Mouse (Mus musculus) left cerebral cortex, adult 9 months (tissue): Measurements from ENCODE around the gene Cldn9.

Experiments
- DNase-seq, 2 experiments: peaks; one replicate each; pipeline ENCODE4 v3.0.0; 2022; ENCODE audit warnings: low spot score in 2 of 2

Gene Cldn9

DNA sequence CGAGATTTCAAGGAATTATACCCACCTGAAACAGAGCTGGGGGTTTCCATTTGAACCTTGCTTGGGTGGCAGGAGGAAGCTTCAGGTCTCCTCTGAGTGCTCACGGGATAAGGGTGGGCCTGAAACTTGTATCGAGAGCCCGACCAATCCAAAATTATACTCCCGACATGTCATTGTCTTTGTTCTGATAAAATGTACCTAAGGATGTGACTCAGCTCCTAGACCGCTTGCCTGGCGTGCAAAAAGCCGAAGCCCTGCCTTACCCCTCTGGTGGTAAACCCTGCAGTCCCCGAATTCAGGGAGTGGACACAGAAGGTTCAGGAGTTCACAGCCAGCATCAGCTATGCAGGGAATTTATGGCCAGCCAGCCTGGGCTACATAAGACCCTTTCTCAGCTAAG, 3.5 kb downstream of the Cldn9 start:
- no peak for DNase-seq

DNA sequence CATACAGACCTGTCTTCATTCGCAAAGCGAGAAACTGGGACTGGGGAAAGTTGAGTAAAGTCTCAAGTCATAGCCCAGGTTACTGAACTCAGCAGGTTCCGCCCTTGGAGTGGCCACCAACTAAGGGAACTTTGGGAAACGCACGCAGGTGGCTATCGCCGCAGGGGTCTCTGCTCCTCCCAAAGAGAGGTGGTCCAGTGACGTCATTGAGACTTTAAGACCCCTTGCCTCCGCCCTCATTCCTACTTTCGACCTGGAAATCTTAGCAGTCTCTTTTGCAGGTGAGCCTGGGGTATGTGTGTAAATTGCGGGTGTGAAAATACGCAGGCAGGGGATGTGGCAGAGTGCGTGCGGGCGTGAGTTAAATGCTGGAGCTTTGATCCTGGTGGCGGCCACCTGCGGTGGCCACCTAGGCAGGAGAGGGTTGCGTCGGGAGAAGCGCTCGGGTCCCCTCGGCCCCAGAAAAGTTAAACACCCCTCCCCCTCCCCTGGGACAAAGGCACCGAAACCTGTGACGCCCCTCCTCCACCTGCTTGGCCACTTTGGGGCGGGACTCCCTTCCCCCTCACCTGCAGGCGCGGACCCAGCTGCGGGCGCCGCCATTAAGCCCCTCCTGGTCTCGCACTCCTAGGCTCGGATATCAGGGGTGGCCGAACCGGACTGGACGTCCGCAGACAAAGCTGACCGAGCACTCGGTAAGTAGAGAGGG, 4.5 kb downstream of the Cldn9 start, which contains the start of gene Cldn6:
Cldn6 (plus strand) TSS at position 123 of the 709 bp plus-strand sequence.
- no peak for DNase-seq

DNA sequence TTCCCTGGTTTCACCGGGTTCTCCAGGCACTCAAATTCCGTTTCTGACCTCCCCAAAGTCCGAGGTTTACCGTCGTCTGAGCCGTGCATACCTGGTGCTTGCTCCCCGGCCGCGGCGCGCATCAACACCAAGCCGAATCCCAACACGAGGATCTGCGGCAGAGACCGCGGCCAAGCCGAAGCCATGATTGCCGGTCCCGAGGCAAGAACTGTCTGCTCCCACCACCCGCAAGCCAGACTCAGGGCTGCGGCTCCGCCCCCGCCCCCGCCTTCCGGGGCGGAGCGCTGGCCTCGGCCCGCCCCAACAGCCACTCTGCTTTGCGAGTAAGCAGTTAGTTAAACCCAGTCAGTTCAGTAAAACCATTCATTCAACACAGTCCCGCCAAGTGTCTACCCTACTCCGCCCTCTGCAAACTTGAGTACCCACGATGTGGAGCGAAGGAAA, 6.6 kb downstream of the Cldn9 start, which contains the start of gene Tnfrsf12a:
Tnfrsf12a (minus strand) TSS at position 233 of the 444 bp plus-strand sequence.
- peak in 1 of 2 experiments; percentile 72 for DNase-seq

DNA sequence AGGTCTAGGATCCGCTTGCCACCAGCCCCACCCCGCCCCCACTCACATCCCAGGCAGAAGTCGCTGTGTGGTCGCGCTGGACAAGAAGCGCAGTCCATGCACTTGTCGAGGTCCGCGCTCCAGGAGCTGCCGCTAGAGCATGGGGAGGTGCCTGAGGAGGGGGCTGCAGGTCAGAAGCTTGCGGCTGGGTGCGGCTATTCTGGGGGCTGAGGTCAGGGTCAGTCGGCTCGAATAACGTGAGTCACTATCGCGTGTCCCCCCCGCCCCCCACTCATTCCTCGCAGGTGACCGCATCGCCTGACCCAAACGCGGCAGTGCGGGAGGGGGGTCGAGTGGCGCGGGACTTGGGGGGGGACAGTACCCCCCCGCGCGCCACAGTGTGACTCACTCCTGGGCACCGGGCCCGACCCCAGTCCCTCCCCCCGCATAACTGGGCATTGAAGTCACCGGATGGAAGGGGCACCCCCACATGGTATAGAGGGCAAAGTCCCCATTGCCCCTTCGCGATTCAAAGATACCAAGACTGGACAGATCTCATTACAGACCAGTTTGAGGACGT, 7.3 kb downstream of the Cldn9 start:
- no peak for DNase-seq

DNA sequence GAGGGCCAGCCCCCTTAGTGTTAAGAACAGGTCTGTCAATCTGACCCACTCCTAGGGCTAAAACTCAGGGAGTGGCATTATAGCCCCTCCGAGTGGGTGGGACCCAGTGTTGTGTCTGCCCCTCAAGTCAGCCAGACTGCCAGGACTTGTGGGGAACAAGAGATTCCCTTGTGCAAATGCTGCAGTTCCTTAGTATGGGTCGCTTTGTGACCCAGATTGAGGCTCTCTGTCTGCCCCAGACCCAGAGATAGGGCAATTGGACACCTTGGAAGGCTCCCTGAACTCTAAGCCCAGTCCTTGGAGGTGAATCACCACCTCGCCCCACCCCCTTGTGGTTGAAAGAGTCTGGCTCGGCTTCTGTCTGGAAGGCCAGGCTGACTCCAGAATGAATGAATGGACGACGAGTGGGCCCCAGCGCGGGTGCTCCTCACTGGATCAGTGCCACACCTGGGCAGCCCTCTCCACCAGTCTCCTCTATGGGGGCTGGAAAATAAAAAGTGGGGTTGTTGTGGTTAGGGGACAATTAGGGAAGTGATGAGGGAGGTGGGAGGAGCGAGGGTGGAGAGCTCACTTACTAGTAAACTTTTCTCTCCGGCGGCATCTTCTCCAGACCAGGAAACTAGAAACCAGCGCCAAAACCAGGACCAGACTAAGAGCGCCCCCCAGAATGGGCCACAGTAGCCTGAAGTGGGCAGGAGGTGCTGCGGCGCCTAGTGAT, 8.1 kb downstream of the Cldn9 start:
- no peak for DNase-seq

DNA sequence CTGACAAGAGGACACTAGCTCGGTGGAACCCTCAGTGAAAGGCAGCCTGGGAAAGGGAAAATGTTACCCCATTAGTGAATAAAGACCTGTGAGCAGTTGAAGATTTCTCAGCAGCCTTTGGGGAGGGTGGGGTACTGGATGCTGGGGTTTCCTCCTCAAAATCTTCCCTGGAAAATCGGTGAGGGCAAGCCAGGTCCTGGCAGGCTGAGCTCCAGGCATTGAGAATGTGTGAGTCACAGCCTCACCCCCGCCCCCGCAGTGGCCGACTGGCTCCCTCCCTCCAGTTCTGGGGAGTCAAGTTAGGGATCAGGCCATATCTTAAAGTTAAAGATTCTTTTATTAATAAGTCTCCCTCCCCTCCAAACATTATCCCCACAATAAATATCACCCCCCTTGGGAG, 8.7 kb downstream of the Cldn9 start:
- DNase-seq: no peak

DNA sequence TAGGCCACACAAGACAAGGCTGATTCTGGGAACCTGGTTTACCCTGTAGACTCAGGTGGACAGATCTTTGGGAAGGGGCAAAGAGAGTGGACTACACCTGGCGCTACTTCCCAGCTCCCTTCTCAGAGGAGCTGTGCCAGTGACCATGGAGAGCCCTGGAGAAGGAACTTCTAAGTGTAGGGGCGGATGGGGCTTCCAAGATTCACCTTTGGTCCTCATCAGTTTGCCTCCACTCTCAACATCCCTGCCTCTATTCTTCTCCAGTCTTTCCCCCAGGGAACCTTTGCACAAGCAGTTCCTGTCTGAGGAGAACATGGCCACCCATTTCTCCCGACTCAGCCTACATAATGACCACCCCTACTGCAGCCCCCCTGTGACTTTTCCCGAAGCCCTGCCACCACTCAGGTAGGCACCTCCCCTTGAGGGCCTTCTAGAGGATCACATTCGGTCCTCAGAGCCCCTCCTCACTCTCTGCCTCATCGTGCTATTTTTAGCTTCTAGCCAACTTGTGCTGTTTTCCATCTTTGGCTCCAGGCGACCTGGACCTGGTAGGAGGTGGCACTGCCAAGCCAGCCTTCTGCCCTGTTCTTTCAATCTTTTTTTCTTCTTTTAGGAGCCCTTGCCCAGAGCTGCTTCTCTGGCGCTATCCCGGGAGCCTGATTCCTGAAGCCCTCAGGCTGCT, 9.4 kb downstream of the Cldn9 start:
- DNase-seq: no peak

DNA sequence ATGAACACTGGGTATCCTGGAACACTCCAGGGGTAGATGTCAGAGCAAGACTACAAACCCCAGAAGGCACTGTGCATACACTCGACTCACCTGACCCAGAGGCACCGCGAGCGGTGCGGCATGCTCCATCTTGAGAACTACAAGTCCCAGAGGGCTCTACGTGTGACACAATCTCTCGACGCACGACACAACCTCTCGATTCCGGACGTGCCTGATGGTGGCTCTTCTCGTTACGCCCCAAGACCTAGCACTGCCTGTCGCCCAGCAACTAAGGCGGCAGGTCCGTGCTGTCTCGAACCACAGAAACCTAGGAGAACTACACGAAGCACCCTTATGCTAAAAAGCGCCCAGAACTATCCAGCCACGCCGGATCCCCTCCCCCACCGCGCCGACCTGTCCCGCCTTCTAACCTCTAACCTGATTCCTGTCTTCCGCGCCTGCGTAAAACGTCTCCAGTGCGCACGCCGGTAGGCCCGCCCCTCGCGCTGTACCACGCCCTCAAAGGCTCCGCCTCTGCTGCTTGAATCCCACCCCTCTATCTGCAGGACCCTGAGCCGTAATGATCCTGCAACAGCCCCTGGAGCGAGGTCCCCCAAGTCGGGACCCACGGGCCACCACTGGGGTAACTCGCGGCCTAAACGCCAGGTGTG, 10.3 kb downstream of the Cldn9 start, which contains the start of the genes Hcfc1r1 and Thoc6:
Hcfc1r1 (plus strand) TSS at position 173 of the 650 bp plus-strand sequence.
Thoc6 (minus strand) TSS at position 459 of the 650 bp plus-strand sequence.
- DNase-seq: peak; percentile 94 to 95

DNA sequence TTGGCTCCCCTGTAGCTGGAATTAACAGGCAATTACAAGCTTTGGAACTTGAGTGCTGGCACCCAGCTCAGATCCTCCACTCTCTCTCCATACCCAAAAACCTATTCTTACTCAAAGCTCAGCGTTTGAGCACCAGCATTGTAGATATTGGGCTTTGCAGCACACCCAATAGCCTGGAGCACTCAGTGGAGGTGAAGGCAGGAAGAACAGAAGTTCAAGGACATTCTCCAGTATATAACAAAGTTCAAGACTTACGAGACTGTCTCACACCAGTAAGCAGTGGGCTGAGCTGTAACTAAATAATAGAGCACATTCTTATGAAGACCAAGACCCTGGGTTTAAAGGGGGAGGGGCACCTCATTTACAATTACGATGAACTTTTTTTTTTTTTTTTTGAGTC, 11.1 kb downstream of the Cldn9 start:
- DNase-seq: no peak

DNA sequence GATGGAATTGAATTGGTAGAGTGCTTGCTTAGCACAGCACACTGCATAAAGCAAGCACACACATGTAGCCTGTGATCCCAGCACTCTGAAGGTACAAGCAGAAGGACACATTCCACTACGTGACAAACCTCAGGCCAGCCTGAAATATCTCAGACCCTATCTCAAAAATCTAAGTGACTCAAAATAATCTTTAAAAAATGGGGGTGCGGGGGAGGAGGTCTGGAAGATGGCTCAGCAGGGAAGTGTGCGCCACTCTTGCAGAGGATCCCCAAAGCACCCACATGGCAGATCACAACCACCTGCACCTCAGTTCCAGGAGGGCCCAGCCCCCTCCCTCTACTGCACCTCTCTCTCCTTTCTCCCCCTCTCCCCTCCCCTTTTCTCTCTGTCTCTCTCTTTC, 12.3 kb downstream of the Cldn9 start:
- DNase-seq: no peak

DNA sequence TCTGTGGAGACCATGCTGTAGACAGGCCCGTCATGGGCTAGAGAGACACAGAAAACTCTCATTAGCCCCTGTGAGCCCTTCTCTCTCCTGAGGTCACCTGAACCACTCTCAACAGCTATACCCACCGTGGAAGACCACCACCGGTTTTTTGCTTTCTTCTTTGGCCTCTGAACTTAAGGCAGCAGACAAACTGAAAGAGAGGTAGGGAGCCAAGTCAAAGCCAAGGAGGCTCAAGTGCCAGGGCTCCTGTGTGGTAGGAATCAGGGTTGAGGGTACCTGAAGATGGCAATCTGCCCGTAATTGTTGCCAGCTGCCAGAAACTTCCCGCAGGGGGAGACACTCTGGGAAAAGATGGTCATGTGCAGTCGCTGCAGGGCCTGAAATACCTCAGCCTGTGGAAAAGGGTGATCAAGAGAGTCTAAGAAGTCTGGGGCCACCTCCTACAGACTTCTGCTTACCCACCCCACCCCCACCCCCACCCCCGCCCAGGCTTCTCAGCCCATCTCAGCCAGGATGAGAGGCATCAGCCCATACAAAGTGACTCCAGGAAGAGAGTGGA, 13.2 kb downstream of the Cldn9 start:
- DNase-seq: no peak

DNA sequence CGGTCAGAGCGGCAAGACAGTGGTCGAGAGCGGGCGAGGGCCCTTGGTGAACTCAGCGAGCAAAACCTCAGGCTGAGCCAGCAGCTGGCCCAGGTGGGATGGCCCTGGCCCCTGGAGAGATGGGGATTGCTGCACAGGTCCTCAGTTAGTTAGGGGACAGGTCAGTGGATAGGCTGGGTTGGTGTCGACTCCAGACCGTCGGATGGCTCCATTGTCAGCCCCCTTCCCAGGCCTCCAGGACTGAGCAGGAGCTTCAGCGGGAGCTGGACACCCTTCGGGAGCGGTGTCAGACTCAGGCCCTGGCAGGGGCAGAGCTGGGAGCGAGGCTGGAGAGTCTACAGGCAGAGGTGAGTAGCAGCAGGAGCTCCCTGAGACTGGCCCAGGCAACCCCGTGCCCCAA, 18.3 kb downstream of the Cldn9 start:
- DNase-seq: no peak

DNA sequence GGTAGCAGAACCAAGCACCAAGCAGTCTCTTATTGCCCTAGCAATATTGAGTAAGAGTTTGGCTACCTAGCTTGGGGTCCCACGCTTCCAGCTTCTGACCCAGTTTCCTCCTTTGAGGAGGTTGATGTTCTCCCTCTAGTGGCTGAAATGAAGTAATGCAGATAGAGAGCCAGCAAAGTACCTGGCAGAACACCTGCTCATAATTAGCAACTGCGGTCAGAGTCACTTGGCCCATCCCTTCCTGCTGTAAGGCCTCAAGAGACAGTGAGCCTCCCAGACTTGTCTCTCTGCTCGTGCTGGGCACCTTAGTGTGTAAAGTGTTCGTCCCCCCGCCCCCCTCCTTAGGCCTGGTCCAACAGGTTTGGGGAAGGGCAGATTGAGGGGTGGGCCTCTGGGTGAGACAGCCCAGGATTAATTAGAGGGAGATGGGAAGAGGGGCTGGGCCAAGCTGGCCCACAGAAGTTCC, 19.2 kb downstream of the Cldn9 start:
- no peak for DNase-seq

DNA sequence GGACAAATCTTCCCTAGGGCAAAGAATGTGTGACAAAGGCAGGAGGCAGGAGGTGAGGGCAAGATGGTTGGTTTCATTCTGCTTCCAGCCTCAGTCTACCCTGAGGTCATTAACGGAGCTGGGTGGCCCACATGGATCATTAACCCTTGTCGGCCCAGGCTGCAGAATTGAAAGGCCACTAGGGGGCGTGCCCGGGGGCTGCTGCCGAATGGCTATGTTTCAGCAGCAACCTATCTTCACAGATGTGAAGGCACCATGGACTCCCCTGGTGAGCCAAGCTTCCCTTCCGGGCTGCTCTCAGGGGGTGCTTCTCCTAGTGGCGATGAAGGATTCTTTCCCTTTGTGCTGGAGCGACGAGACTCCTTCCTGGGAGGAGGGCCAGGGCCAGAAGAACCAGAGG, 22.3 kb downstream of the Cldn9 start:
- no peak for DNase-seq

DNA sequence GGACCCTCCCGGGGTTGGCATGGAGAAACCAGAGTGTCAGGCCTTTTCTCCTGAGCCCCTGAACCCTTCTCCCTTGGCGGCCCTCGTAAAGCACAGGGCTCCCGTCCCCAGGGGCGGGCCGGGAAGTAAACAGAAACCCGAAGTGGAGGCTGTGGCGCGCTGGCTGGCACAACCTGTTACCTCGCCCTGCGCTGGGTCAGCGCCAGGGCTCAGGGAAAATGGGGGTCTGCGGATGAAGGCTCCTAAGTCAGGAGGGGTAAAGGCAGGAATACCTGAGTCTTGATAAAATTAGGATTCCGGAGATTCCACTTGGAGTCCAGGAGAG, 23.0 kb downstream of the Cldn9 start:
- DNase-seq: no peak

DNA sequence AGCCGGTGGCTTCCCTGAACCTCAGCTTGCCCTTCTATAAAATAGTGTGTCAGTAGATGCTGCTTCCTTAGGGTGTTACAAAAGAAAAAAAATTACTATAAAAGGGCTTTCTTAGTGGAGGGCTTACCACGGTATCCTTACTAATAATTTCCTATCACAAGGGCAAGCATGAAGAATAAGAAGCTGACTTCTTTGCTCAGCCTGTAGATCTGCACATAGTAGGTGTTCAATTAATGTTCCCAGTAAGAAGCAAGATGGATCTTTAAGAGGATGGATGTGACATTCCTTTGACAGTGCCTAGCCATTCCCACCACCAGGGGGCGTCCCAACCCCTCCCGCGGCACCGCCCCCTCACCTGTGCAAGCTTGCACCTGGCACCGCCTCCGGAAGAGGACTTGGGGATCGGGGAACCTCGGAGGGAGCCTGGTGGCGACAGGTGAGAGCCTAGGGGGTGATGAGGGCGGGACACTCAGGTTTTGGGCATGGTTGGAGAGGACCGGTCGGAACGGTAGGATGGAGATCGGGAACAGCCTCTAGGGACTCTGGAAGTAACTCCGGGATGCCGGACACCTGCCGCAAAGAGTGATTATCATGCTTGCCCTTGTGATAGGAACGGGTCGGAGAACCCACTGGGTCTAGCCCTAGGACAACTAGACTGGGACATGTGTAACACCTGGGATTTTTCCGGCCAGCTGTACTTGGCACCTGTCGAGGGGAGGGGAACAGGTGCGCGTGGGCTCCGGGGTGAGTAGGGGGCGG, 23.5 kb downstream of the Cldn9 start, which contains the start of gene Bicdl2:
Bicdl2 (plus strand) TSS at position 390 of the 759 bp plus-strand sequence.
- DNase-seq: no peak

DNA sequence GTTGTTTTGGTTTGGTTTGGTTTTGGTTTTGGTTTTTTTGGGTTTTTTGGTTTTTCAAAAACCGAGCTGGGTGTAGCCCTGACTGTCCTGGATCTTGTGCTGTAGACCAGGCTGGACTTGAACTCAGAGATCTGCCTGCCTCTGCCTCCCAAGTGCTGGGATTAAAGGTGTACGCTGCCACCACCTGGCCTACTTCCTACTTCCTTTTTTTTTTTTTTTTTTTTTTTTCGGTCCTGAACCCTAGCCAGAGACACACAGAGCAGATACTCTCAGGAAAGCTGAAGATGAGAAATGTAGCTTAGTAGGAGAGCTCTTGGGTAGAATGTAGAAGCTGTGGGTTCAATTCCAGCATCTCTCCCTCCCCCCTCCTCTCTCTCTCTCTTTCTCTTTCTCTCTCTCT, 25.4 kb downstream of the Cldn9 start:
- no peak for DNase-seq

DNA sequence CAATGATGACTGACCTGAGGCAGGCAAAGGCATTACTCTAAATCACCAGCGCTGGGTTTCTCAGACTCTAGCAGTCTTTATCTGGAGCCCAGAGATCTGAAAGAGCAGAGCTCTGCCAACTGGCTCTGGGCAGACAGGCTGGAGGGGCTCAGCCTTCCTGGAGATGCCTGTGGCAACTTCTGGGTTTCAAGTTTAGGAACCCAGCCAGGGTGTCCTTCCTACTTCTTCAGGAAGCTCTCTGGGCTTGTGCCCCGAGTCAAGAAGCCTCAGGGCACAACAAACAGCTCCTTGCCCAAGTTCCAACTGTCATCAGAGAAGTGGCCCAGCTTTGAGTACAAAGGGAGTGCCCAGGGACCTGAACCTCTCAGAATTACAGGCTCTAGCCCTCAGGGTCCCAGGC, 29.4 kb downstream of the Cldn9 start:
- DNase-seq: no peak

DNA sequence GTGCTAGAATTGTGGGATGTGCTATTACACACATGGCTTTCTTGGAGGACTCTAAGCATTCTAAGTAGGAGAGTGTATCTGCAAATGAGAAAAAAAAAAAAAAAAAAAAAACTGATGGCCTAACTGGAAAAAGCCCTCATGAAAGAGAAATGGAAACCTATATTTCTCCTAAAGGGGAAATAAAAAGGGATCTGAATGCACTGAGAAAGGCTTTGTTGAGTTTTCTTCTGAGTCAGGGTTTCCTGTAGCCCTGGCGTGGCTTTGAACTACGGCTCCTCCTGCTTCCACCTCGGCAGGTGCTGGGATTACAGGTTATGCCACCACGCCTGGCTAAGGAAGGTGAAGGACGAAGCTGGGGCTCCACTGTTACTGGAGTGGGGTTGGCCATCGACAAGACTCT, 29.8 kb downstream of the Cldn9 start:
- no peak for DNase-seq

DNA sequence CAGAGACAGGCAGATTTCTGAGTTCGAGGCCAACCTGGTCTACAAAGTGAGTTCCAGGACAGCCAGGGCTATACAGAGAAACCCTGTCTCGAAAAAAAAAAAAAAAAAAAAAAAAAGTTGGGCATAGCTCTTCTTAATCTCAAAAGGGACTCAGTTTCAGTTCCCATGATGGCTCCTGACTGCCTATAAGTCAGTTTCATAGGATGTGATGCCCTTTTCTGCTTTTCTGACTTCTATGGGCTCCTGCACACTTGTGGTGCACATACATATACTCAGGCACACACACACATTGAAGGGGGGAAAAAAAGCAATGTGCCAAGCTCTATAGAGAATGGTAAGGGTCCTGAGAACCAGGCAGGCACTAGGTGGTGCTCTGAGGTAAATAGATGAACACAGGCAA, 30.5 kb downstream of the Cldn9 start:
- no peak for DNase-seq

DNA sequence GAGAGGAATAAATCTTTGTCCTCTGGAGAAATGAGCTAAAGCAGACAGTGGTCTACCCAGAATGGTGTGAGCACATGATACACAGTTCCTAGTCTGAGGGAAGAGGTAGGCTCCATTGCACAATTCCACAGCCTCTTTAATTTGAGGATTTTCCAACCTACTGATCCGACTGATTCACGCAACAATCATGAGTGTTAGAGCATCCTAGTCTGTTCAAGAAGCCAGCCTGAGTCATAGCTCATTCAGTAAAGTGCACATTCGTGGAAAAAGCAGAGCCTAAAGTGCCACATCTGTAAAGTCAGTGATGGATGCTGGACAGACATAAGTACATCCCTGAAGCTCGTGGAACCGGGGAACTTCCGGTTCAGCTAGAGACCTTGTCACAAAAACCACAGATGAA, 32.5 kb downstream of the Cldn9 start:
- DNase-seq: no peak
